Mouse (Mus musculus): ENCODE results near the gene Atp2c1. TPM values are rescaled to one million over a fixed set of nuclear protein-coding genes. Genes with fewer than 3 reads are reported as not detected.

Atp2c1 gene
- polyA plus RNA-seq, 1 experiment from 2014 or later, result 108 TPM

DNA sequence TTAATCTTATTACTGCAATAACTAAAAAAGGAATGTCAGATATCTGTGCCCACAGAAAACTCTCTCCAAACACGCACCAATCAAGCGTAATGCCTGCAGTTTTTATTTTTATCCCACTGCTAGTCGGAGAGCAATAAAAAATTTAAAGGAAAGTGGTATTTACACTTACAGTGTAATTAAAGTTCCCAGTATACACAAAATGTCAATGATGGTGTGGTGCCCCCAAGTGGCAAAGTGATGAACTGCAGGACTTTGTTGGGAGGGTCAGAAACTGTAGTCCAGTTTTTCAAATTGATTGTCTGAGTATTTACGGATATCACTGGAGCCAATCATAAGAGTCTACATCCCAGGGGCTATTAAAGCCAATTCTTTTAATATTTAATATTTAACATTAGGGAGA lies 137.8 kb downstream of the Atp2c1 start:
- no peak for ATAC-seq
- 19% methylated on average over 4 of the region's 4 CpGs for WGBS
- no peaks in the 10 kb centered on the region for H3K36me3 ChIP-seq (ENCODE audit: control insufficient read depth, insufficient read depth, low read length)
- no peak overlapping the region for H3K27ac ChIP-seq (ENCODE audit: low read length)
- H3K27me3 ChIP-seq (ENCODE audit: control insufficient read depth, insufficient read depth, low read depth, low read length), result no peaks in the 10 kb centered on the region
- no peak overlapping the region for H3K4me2 ChIP-seq (ENCODE audit: low read length)
- no peaks in the 10 kb centered on the region; the same call in 1 of the 2 replicates for H3K4me1 ChIP-seq (ENCODE audit: control insufficient read depth, insufficient read depth, low read length)
- H3K9ac ChIP-seq (ENCODE audit: low read depth, low read length), result no peak overlapping the region
- H3K4me3 ChIP-seq (ENCODE audit: low read depth, low read length), result no peak overlapping the region
- H3K9me3 ChIP-seq (replicated peaks; ENCODE audit: control insufficient read depth, low read length, poor library complexity, severe bottlenecking), result no peaks in the 10 kb centered on the region

DNA sequence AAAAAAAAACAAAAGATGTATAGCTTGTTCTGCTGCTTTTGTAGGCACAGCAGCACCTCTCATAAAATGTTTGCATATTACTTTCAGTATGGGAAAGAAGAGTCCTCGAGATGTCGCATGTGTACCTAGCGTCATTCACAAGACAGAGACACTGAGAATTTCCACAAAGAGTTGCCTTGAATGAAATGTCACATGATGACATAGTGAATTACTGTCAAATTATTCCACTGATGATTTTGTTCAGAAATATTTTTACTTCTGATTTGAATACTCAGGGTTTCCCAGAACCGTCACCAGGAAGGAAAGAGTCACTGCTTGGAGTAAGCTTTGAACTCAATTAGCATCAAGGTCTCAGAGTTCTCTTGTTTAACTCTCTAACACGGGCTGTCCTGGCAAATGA lies 139.7 kb downstream of the Atp2c1 start:
- H3K4me2 ChIP-seq (ENCODE audit: low read length), result no peak overlapping the region
- 82% methylated on average over 5 of the region's 5 CpGs for WGBS
- no peaks in the 10 kb centered on the region for H3K4me1 ChIP-seq (ENCODE audit: control insufficient read depth, insufficient read depth, low read length)
- no peaks in the 10 kb centered on the region for H3K36me3 ChIP-seq (ENCODE audit: control insufficient read depth, insufficient read depth, low read length)
- no peak overlapping the region for H3K9ac ChIP-seq (ENCODE audit: low read depth, low read length)
- ATAC-seq, result no peak
- no peaks in the 10 kb centered on the region for H3K9me3 ChIP-seq (replicated peaks; ENCODE audit: control insufficient read depth, low read length, poor library complexity, severe bottlenecking)
- no peak overlapping the region for H3K27ac ChIP-seq (ENCODE audit: low read length)
- H3K4me3 ChIP-seq (ENCODE audit: low read depth, low read length), result no peak overlapping the region
- H3K27me3 ChIP-seq (ENCODE audit: control insufficient read depth, insufficient read depth, low read depth, low read length), result no peaks in the 10 kb centered on the region

DNA sequence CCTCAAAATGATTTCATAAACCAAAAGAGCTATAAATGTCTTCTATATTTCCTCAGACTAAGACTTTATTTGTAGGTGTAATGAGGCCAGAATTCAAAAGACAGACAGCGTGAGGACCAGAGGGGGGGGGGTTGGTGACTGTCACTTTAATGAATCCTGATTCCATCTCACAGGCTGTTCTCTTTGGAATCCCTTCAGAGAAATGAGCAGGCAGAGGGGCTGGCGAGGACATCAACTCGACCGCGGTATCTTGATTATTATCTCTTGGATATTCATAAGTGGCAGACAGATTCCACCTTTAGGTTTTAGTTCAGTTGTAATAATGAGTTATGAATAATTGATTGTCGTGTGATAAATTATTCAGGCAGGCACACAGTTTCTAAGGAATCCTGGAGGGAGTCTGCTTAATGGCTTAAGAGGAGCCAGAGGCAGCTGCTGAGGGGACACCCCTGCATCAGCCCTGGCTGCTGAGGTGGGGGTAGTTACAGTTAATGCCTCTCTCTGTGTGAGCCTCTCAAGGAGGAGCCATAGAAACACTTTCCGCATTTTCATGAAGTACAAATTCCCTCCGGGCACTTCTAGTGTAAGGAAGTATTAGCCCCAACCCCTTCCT lies 147.5 kb downstream of the Atp2c1 start:
- no peaks in the 10 kb centered on the region for H3K36me3 ChIP-seq (ENCODE audit: control insufficient read depth, insufficient read depth, low read length)
- no peaks in the 10 kb centered on the region for H3K27me3 ChIP-seq (ENCODE audit: control insufficient read depth, insufficient read depth, low read depth, low read length)
- H3K9me3 ChIP-seq (replicated peaks; ENCODE audit: control insufficient read depth, low read length, poor library complexity, severe bottlenecking), result no peaks in the 10 kb centered on the region
- H3K27ac ChIP-seq (ENCODE audit: low read length), result peak overlapping the region; percentile 43; the same call in 1 of the 2 replicates
- peak; percentile 89 for ATAC-seq
- peaks cover 16% of the 10 kb centered on the region for H3K4me1 ChIP-seq (ENCODE audit: control insufficient read depth, insufficient read depth, low read length)
- H3K4me3 ChIP-seq (ENCODE audit: low read depth, low read length), result no peak overlapping the region
- WGBS, result 28% methylated on average over 8 of the region's 8 CpGs
- H3K4me2 ChIP-seq (ENCODE audit: low read length), result 0 out of 2 replicates have a peak overlapping the region, but pooled peaks have one; percentile 11
- peak overlapping the region; percentile 20; the same call in 1 of the 2 replicates for H3K9ac ChIP-seq (ENCODE audit: low read depth, low read length)

DNA sequence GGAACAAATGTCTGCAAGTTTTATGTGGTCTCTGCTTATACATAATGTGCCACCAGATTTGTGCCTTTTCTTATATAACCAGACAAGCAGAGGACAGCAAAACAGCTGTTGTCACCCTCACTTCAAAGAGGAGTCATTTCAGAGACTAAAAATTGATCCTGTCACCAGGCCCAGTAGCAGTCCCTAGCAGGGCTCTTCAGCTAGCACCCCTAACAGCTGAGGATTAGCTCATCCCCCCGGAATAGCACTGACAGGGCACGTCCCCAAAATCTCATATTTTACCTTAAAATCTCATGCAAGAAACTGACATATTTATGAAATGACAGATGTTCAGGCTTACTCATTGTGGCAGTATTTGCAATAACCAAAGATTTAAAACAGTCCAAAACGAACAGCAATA lies 149.5 kb downstream of the Atp2c1 start:
- Histone ChIP-seq H3K36me3 (ENCODE audit: control insufficient read depth, insufficient read depth, low read length) (no peaks in the 10 kb centered on the region), H3K4me1 (ENCODE audit: control insufficient read depth, insufficient read depth, low read length) (peaks cover 16% of the 10 kb centered on the region), H3K9me3 (replicated peaks; ENCODE audit: control insufficient read depth, low read length, poor library complexity, severe bottlenecking) (no peaks in the 10 kb centered on the region), H3K4me2 (ENCODE audit: low read length) (no peak overlapping the region), H3K27ac (ENCODE audit: low read length) (peak overlapping the region; percentile 47; the same call in 1 of the 2 replicates), H3K4me3 (ENCODE audit: low read depth, low read length) (no peak overlapping the region), H3K27me3 (ENCODE audit: control insufficient read depth, insufficient read depth, low read depth, low read length) (no peaks in the 10 kb centered on the region), H3K9ac (ENCODE audit: low read depth, low read length) (no peak overlapping the region)
- no peak for ATAC-seq
- WGBS, result 67% methylated on average over 3 of the region's 3 CpGs

DNA sequence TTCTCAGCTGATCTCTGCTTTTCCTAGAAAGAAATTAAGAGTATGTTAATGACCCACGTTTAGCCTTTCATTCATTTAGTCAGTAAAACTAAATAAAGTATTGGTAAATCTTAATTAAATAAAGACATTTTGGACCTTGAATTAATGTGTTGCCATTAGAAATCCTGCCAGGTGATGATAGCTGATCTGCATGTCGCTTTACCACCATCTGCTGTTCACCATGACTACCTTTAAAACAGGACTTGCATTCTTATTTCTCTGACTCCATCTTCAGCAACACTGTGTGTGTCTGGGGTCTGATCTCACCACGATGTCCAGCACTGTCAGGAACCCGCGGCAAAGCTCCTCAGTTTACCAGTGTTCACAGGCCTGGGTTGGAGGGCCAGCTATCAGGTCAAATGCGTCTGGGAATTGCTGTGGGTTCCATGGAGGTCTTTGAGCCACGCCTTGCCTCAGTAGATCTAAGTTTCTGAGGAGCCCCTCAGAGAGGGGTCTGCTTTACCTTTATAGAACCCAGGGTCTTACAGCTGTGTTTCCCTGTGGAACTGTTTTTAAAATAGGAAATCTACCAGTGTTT lies 150.1 kb downstream of the Atp2c1 start:
- no peaks in the 10 kb centered on the region for H3K27me3 ChIP-seq (ENCODE audit: control insufficient read depth, insufficient read depth, low read depth, low read length)
- no peaks in the 10 kb centered on the region for H3K36me3 ChIP-seq (ENCODE audit: control insufficient read depth, insufficient read depth, low read length)
- H3K4me2 ChIP-seq (ENCODE audit: low read length), result no peak overlapping the region
- no peak overlapping the region for H3K27ac ChIP-seq (ENCODE audit: low read length)
- WGBS, result 79% methylated on average over 7 of the region's 7 CpGs
- peaks cover 16% of the 10 kb centered on the region for H3K4me1 ChIP-seq (ENCODE audit: control insufficient read depth, insufficient read depth, low read length)
- no peak overlapping the region for H3K9ac ChIP-seq (ENCODE audit: low read depth, low read length)
- no peaks in the 10 kb centered on the region for H3K9me3 ChIP-seq (replicated peaks; ENCODE audit: control insufficient read depth, low read length, poor library complexity, severe bottlenecking)
- H3K4me3 ChIP-seq (ENCODE audit: low read depth, low read length), result no peak overlapping the region
- no peak for ATAC-seq

DNA sequence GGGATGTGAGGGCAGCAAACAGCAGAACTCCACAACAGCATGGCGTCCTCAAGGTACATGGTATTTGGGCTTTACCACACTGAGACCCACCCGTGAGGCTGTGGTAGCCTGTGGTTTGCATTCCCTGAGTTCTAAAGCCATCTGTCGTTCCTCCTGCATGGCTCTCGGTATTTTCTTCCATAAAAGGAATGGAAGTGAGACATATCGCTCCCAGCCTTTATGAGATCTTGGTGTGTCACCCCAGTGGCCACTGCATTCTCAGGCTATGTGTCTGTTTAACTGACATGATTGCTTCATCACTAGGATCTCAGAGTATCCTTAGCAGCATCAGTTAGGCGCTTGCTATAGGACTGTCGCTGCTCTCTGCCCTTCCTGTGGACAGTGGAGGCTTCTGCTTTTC lies 150.7 kb downstream of the Atp2c1 start:
- peak overlapping the region; percentile 53 for H3K27ac ChIP-seq (ENCODE audit: low read length)
- no peak overlapping the region for H3K9ac ChIP-seq (ENCODE audit: low read depth, low read length)
- H3K9me3 ChIP-seq (replicated peaks; ENCODE audit: control insufficient read depth, low read length, poor library complexity, severe bottlenecking), result no peaks in the 10 kb centered on the region
- no peak for ATAC-seq
- H3K4me2 ChIP-seq (ENCODE audit: low read length), result no peak overlapping the region
- WGBS, result 63% methylated on average over 7 of the region's 7 CpGs
- H3K4me3 ChIP-seq (ENCODE audit: low read depth, low read length), result no peak overlapping the region
- no peaks in the 10 kb centered on the region for H3K36me3 ChIP-seq (ENCODE audit: control insufficient read depth, insufficient read depth, low read length)
- H3K4me1 ChIP-seq (ENCODE audit: control insufficient read depth, insufficient read depth, low read length), result peaks cover 16% of the 10 kb centered on the region
- no peaks in the 10 kb centered on the region for H3K27me3 ChIP-seq (ENCODE audit: control insufficient read depth, insufficient read depth, low read depth, low read length)

DNA sequence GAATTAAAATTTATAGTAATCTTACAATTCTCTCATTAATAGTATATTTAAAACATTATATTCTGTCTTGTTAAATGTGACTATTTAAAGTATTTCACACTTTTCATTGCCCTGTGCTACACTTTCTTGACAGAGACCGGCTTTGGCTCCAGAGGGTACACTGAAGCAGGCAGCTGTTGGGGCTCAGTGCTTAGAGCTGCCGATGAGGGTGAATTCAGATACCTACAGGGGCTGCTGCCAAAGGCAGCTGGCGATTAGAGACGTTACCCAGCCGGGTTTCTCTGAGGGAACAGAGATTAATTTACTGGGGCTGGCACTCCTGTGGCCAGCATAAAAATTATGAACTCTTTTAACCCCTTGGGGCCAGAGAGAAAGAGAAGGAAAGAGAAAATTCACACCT lies 152.8 kb downstream of the Atp2c1 start:
- Histone ChIP-seq H3K9me3 (replicated peaks; ENCODE audit: control insufficient read depth, low read length, poor library complexity, severe bottlenecking) (no peaks in the 10 kb centered on the region), H3K4me1 (ENCODE audit: control insufficient read depth, insufficient read depth, low read length) (peaks cover 5% of the 10 kb centered on the region; the same call in 1 of the 2 replicates), H3K9ac (ENCODE audit: low read depth, low read length) (no peak overlapping the region), H3K27ac (ENCODE audit: low read length) (no peak overlapping the region), H3K27me3 (ENCODE audit: control insufficient read depth, insufficient read depth, low read depth, low read length) (no peaks in the 10 kb centered on the region), H3K4me2 (ENCODE audit: low read length) (no peak overlapping the region), H3K4me3 (ENCODE audit: low read depth, low read length) (no peak overlapping the region), H3K36me3 (ENCODE audit: control insufficient read depth, insufficient read depth, low read length) (no peaks in the 10 kb centered on the region)
- WGBS, result 40% methylated on average over 5 of the region's 5 CpGs
- no peak for ATAC-seq

DNA sequence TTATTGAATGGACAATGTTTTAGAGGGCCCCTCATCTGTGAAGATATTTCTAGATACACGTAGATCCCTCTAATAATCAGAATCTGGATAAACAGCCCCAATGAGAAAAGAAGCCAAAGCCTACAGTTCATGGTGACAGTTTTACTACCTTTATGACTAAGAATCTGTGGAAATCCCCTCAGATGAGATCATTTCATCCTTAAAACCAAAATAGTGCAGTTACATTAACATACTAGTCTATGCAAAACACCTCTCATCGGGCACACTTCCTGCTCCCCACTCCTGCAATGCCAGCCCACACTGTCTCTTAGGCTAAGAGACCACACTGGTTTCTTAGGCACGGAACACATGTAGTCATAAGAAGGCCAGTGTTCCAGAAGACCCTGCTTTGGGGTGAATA lies 158.5 kb downstream of the Atp2c1 start:
- Histone ChIP-seq H3K9me3 (replicated peaks; ENCODE audit: control insufficient read depth, low read length, poor library complexity, severe bottlenecking) (no peaks in the 10 kb centered on the region), H3K4me1 (ENCODE audit: control insufficient read depth, insufficient read depth, low read length) (no peaks in the 10 kb centered on the region), H3K27ac (ENCODE audit: low read length) (no peak overlapping the region), H3K36me3 (ENCODE audit: control insufficient read depth, insufficient read depth, low read length) (no peaks in the 10 kb centered on the region), H3K4me2 (ENCODE audit: low read length) (no peak overlapping the region), H3K27me3 (ENCODE audit: control insufficient read depth, insufficient read depth, low read depth, low read length) (no peaks in the 10 kb centered on the region), H3K9ac (ENCODE audit: low read depth, low read length) (no peak overlapping the region), H3K4me3 (ENCODE audit: low read depth, low read length) (no peak overlapping the region)
- no peak for ATAC-seq
- 91% methylated on average over 3 of the region's 3 CpGs for WGBS

DNA sequence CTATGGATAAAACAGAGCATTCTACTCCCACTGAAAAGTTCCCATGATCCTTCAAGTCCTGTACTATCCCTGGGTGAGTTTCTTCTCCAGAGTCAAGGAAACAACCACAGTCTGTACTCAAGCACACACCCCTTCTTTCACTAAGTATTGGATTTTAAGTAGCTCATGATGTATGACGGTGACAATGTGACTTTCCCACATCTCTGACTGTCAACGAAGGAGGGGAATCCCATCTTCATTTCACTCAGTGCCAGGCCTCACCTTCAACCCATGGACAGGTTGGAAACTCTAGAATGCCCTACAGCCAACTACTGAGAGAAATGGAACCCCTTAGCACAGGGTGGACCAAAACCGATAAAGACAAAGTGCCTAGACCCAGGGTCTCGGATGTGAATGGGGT lies 160.9 kb downstream of the Atp2c1 start:
- ATAC-seq, result no peak
- H3K9ac ChIP-seq (ENCODE audit: low read depth, low read length), result no peak overlapping the region
- H3K4me1 ChIP-seq (ENCODE audit: control insufficient read depth, insufficient read depth, low read length), result no peaks in the 10 kb centered on the region
- 90% methylated on average over 4 of the region's 4 CpGs for WGBS
- H3K27me3 ChIP-seq (ENCODE audit: control insufficient read depth, insufficient read depth, low read depth, low read length), result no peaks in the 10 kb centered on the region
- H3K4me2 ChIP-seq (ENCODE audit: low read length), result no peak overlapping the region
- H3K9me3 ChIP-seq (replicated peaks; ENCODE audit: control insufficient read depth, low read length, poor library complexity, severe bottlenecking), result no peaks in the 10 kb centered on the region
- no peak overlapping the region for H3K27ac ChIP-seq (ENCODE audit: low read length)
- no peaks in the 10 kb centered on the region for H3K36me3 ChIP-seq (ENCODE audit: control insufficient read depth, insufficient read depth, low read length)
- no peak overlapping the region for H3K4me3 ChIP-seq (ENCODE audit: low read depth, low read length)

All from midbrain, embryonic 16.5 days (tissue).